Mouse (Mus musculus): ENCODE measurements at regions not wholly inside any gene's neighbourhood (a gene's known extent, or its start where the extent isn't known, plus 50 kb on each side); places are given as distances from the start of the nearest gene placed in this dataset.

- no peak for DNase-seq
- intact Hi-C loops (cut with DNase I), result loop anchor here (10.0 kb wide), 1 partner anchor 55 kb away; no protein-coding TSS in a partner anchor
These were observed 129.1 kb upstream of the Ldoc1 start for GRCm38 (mm10) chrX:61580186-61580585.

All from gastrocnemius, postnatal 36 days (tissue).